Mouse (Mus musculus) heart, adult 9 months (tissue): ENCODE data around the gene Cyp20a1.

Experiments
- DNase-seq, 2 experiments: peaks; one replicate each; pipeline ENCODE4 v3.0.0; 2022; ENCODE audit warnings: low spot score in 2 of 2

Gene Cyp20a1

GRCm38 (mm10) chr1:60342808-60343629 is at the start of gene Cyp20a1:
Gene Cyp20a1, plus strand, starts transcription at chr1:60343323.
- peak; percentile 94 to 96 for DNase-seq

DNA sequence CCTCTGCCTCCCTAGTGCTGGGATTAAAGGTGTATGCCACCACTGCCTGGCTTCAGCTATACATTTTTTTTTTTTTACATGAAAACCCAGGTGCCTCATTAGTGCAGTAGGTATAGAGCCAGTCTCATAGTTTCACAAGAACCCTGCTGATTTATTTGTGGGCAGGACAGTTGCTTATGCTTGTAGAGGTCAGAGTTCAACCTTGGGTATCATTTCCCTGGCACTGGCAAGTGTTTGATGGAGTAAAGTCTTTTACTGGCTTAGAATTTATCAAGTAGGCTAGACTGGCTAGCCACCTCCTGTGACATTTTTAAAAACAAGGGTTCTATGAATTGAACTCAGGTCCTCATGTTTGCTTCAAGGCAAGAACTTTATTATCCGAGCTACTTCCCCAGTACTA is 49.2 kb upstream of the Cyp20a1 start:
- no peak for DNase-seq

DNA sequence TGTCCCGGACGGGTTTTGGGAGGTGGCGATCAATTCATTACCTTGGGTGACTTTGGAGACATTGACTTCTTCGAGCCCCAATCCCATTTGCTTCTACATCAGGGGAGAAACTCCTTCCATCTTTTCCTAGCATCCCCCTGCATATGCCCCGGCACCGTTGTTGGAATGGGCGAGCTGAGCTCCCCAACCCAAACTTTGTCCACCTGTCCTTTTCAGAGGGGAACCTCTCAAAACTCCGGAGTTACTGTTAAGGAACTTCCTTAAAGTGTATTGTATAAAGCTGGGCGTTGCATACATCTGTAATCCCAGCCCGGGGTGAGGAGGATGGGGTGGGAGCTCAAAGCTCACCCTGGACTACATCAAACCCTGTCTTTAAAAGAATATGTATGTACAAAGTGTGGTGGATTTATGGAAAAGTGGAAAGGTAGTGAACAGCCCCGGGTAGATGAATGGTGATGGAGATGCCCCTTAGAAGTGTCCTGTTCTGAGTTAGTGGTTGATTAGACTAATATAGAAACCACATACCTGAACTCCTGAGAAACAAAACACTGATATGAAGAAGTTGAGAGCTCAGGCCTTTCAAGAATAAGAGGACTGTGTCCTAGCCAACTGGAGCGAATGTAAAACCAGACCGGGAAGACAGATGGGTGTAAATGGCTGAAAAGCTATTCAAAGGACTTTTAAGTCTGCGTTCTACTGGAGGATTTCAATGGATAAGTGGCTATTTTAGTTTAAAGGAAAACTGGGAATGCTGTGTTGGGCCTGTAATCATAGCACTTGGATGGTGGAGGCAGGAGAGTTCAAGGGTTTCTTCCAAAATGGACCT is 720 bp downstream of the Cyp20a1 start:
- no peak for DNase-seq

DNA sequence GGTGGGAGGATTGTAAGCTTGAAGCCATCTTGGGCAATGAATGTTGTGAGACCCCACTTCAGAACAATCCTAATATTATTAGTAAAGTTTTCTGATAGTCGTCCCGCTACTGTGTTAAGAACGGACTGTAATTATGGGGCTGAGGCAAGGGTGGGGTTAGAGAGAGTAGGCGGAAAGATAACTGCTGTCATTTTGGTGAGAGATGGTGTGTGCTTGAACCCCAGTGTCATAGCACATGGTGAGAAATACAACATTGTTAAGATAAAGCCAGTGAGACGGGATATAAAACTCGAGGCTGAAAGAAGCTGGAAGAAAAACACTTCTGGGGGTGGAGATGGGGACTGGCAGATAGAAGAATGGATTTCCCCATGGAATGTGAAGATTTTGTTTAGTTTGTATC is 1.5 kb downstream of the Cyp20a1 start:
- DNase-seq = no peak

GRCm38 (mm10) chr1:60345712-60346111 is 2.6 kb downstream of the Cyp20a1 start:
- no peak for DNase-seq

- DNase-seq = no peak
Observed at GRCm38 (mm10) chr1:60352786-60353185, 9.7 kb downstream of the Cyp20a1 start.

DNA sequence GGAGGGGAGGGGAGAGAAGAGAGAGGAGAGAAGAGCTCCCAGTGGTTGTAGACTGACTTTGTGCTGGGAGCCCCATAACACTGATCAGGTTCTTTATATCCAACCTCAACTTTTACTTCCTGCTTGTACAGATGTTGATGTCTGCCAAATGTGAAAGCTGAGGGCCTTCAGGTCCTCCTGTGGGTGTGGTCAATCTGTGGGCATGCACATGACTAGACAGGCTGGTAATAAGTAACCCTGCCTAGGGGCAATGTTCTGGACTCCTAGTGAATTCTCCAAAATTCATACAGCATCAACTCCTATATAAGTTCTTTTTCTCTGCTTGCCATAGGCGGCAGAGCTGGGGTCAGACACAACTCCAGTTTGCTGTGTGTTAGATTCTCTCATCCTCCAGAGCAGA is 18.5 kb downstream of the Cyp20a1 start:
- DNase-seq = no peak

DNA sequence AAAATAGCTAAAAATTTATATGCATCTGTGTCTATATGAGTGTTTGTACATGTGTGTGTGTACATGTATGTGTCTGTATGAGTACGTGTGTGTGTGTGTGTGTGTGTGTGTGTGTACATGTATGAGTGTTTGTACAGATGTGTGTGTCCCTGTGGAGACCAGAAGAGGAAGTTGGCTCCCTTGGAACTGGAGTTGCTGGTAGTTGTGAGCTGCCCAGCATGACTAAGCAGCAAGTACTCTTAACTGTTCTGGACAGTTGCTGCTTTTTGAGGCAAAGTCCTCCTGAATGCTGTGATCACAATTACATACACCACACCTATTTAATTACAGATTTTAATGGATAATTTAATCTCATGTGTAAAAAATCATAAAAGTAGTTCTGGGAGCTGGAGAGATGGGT is 33.4 kb downstream of the Cyp20a1 start:
- DNase-seq = no peak

DNA sequence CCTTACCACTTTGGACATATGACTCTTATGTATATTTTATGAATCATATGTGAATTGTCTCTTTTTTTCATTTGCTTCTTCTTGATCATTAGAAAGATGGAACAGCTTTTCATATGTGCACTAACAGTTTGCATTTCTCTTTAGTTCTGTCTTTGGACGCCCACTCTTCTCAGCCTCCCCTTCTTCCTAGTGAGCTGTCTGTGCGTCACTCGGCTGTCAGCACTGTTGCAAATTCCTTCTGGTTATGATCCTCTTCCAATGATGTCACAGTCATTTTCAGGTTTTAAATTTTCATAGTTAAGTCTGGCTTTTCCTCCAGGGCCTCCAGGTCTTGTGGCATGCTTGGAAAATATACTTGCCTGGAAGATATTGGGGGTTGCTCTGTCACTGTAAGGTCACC is 38.8 kb downstream of the Cyp20a1 start:
- DNase-seq = no peak

DNA sequence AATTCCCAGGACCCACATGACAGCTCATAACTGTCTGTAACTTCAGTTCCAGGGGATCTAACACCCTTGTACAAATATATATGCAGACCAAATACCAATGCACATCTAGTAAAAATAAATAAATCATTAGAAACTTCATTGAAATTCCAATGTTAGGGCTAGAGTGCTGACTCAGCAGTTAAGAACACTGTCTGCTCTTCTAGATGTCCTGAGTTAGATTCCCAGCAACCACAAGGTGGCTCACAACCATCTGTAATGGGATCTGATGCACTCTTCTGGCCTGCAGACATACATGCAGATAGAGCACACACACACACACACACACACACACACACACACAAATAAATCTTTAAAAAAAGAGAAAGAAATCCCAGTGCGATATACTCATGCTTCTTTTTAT is 61.7 kb downstream of the Cyp20a1 start:
- DNase-seq = no peak

DNA sequence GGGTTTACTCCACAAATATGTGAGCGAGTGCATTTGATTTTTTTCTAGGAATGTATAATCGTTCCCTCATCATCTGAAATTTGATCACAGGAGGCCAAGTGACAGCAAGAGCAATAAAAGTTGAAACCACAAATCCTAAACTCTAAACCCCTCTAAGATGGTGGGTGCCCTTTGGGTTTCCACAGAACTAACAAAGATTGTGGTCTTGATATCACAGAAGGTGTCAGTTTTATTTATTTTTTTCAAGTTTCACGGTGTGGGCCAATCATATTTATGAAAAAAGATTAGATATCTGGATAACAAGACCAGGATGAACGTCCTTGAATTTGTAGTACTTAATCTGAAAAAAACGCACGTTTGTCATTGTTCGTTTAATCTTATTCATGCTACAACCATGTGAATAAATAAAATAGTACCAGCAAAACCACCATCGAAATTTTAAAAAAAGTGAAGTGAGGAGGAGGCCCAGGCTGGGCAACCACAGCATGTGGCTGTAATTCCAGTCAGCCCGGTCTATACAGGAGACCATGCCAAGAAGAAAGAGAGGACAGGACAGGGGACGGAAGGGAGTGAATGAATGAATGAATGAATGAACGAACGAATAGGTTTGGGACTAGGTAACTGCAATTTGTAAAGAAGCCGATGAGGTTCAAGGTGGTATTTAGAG is 65.5 kb downstream of the Cyp20a1 start:
- DNase-seq = no peak

GRCm38 (mm10) chr1:60409168-60409828 is 66.2 kb downstream of the Cyp20a1 start, which contains the start of gene Abi2:
Gene Abi2, plus strand, starts transcription at chr1:60409619.
- DNase-seq = peak; percentile 91

GRCm38 (mm10) chr1:60409928-60410817 is 67.0 kb downstream of the Cyp20a1 start:
- peak in 1 of 2 experiments; percentile 40 for DNase-seq

GRCm38 (mm10) chr1:60416724-60417123 is 73.6 kb downstream of the Cyp20a1 start:
- DNase-seq = no peak

DNA sequence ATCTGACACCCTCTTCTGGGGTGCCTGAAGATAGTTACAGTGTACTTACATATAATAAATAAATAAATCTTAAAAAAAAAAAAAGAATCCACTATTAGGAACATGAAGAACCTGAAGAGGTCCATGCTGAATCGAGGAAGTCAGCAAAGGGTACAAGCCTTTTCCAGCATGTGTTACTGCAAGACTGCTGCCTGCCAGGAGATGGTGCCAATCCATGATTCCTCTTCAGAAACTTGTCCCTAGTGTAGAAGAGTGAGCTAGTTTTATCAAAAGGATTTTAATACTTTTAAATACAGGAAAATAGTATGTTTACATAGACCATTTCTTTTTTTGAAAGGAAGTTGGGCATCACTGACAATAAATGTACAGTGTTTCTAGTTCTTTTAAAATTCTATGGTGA is 80.8 kb downstream of the Cyp20a1 start:
- DNase-seq = no peak

GRCm38 (mm10) chr1:60428341-60428740 is 85.2 kb downstream of the Cyp20a1 start:
- DNase-seq = no peak

DNA sequence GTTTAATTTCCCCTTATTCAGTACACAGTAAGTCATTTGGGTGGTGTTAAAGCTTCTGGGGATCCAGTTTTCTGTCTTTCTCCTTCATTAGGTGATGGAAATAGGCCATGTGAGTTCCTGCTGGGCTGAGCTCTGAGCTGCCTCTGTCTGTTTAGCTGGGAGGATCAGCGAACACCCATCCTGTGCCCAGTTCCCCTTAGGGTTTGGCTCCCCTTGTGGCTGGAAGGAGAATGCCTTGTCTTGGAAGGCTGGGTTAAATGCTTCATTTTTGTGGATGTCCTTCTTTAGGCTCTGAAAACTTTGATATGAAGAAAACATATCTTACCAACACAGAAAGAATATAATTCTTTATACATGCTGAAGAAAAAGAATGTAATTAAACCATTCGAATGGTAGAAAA is 85.8 kb downstream of the Cyp20a1 start:
- no peak for DNase-seq

DNA sequence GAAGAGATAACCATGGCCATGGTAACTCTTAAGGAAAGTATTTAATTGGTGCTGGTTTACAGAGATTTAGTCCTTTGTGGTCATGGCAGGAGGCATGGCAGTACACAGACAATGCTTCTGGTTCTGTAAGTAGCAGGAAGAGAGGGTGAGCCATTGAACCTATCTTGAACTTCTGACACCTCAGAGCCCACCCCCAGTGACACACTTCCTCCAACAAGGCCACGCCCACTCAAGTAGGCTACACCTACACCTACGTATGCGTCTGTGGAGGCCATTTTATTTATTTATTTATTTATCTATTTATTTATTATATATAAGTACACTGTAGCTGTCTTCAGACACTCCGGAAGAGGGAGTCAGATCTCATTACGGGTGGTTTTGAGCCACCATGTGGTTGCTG is 88.4 kb downstream of the Cyp20a1 start:
- DNase-seq = no peak

DNA sequence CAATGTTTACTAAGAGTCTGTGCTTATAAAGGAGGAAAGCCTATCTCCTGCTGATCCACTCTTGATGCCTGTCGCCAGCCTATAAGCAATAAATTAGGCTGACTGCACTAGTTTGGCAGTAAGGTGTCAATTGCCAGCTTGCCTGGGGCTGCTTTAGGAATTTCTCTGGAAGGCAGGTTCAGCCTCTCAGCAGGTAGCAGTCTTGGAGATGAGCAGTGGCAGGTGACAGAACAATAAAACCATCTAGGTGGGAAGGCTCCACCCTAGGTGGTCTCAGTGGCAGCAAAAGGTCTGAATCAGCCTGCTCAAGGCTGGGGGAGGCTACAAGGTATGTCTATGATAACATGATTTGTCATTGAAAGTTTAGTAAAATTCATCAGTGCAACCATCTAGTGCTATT is 89.4 kb downstream of the Cyp20a1 start:
- DNase-seq = no peak
